Mouse (Mus musculus): ENCODE results near the gene H2al2a. TPM values are rescaled to one million over a fixed set of nuclear protein-coding genes. Genes with fewer than 3 reads are reported as not detected.

Gene H2al2a
- not detected in 2 replicates for polyA plus RNA-seq (2012)

GRCm38 (mm10) chr2:17996858-17997257, at the start of gene H2al2a:
Gene H2al2a, minus strand, starts transcription at chr2:17996958.

GRCm38 (mm10) chr2:18037491-18037890, 40.7 kb upstream of the H2al2a start, which contains the start of gene A930004D18Rik:
Gene A930004D18Rik, minus strand, starts transcription at chr2:18037737.

Other genes starting within 250 kb of the H2al2a start
- gene A930004D18Rik, start 40.8 kb upstream of the H2al2a start, polyA plus RNA-seq (2012) = 0.05 and 0.11 TPM in 2 replicates
- 0.09 and 0.11 TPM in 2 replicates for gene Skida1, start 52.1 kb upstream of the H2al2a start, polyA plus RNA-seq (2012)
- gene Mllt10, start 58.3 kb upstream of the H2al2a start, polyA plus RNA-seq (2012) = 18.1 and 26.0 TPM in 2 replicates